Mouse (Mus musculus) G1E (cell line): ENCODE data around the gene Rps15. TPM values are rescaled to one million over a fixed set of nuclear protein-coding genes. Genes with fewer than 3 reads are reported as not detected.

Source experiments
- ATAC-seq: 2 replicates; pipeline ENCODE4 v1.8.0; 2016; ENCODE audit warnings: mild to moderate bottlenecking; ENCODE audit not compliant: insufficient number of reproducible peaks, poor library complexity, low FRiP score, severe bottlenecking; ENCODE audit errors: extremely low read depth
- DNase-seq: peaks from one replicate; pipeline ENCODE4 v3.0.0; 2012; ENCODE audit warnings: low spot score
- H3K27me3 ChIP-seq: 2 replicates; pipeline ENCODE4 v1.6.1; 2012; ENCODE audit warnings: mild to moderate bottlenecking, low read length, inconsistent platforms; ENCODE audit not compliant: insufficient read depth
- H3K36me3 ChIP-seq: replicated peaks from 2 replicates; pipeline ENCODE3; 2012; ENCODE audit warnings: mild to moderate bottlenecking, inconsistent platforms
- H3K4me1 ChIP-seq: 2 replicates; pipeline ENCODE4 v1.6.1; 2012; ENCODE audit warnings: low read depth, low read length, inconsistent platforms, mixed read lengths; ENCODE audit not compliant: insufficient read depth
- H3K4me3 ChIP-seq: 2 replicates; pipeline ENCODE4 v1.5.1; 2012; ENCODE audit warnings: low read depth, mild to moderate bottlenecking, inconsistent platforms, low read length, moderate library complexity, mixed read lengths
- H3K9me3 ChIP-seq: replicated peaks from 2 replicates; pipeline ENCODE4 v1.6.1; 2012; ENCODE audit warnings: inconsistent platforms
- CTCF ChIP-seq: IDR thresholded peaks from 2 replicates; pipeline ENCODE4 v1.5.1; 2012; ENCODE audit warnings: low read depth, low read length, inconsistent platforms, mixed read lengths
- GATA1 ChIP-seq: IDR thresholded peaks from 2 replicates; pipeline ENCODE4 v1.6.1; 2012; ENCODE audit warnings: borderline replicate concordance, low read length, inconsistent platforms, mixed read lengths
- GATA2 ChIP-seq: IDR thresholded peaks from 2 replicates; pipeline ENCODE4 v1.6.1; 2012; ENCODE audit warnings: low read depth, low read length, inconsistent platforms, borderline replicate concordance
- POLR2AphosphoS5 ChIP-seq: IDR thresholded peaks from 2 replicates; pipeline ENCODE4 v1.6.1; 2012; ENCODE audit warnings: low read depth, low read length, inconsistent platforms; ENCODE audit not compliant: insufficient replicate concordance
- TAL1 ChIP-seq: conservative IDR thresholded peaks from 2 replicates; pipeline ENCODE4 v1.6.1; 2012; ENCODE audit warnings: low read depth, low read length, inconsistent platforms, mixed read lengths
- polyA plus RNA-seq: library from polyadenylated mRNA; stranded (reverse); fragments of >175 nt; gene quantifications from 2 replicates; pipeline ENCODE4 v1.2.3, GENCODE M21; 2012
- total RNA-seq, 2 experiments: library from RNA; stranded (forward) in 1 of 2; stranded (reverse) in 1 of 2; fragments of 200-1000 nt in 1 of 2; fragments of >200 nt in 1 of 2; fragmentation: Nextera tagmentation in 1 of 2; gene quantifications; 2 replicates each; pipeline ENCODE4 v1.2.3; 2014 to 2017

Rps15 gene
- total and polyA plus RNA-seq, 3 experiments = 3,110 to 11,583 (median 3,548) TPM

DNA sequence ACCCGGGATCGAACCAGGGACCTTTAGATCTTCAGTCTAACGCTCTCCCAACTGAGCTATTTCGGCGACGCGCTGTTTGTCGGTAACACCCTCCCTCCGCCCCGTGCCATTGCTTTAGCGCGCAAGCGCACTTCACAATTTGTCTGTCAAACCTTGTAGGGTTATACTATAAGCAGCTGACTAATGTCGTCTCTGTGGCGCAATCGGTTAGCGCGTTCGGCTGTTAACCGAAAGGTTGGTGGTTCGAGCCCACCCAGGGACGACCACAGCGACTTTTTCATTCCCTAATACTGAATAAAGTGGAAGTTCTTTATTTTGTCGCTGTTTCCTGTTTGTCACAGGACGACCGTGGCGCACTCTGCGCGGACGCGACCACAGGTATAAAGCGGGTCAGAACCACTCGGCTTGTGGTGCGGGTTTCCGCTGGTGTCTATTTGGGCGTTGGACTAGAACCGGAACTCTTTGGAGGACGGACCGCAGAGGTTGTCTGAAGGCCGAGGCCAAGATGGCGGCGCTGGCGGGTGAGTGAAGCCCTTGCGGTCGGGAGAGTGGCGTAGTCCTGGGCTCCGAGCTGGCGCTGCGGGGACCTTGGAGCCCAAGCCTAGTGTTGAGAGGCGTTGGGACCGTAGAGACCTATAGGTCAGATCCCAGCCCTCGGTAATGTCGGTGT lies 43.1 kb upstream of the Rps15 start, which contains the start of gene Ndufs7:
TSS of gene Ndufs7 (plus strand) at position 151 of the 670 bp plus-strand sequence.
- ATAC-seq (peak; percentile 72), DNase-seq (peak; percentile 73)
- no peak for TF ChIP-seq GATA2
- Histone ChIP-seq H3K36me3 (peaks cover 56% of the 10 kb centered on the region), H3K27me3 (no peaks in the 10 kb centered on the region), H3K9me3 (no peaks in the 10 kb centered on the region), H3K4me1 (peaks cover 63% of the 10 kb centered on the region), H3K4me3 (peak within 1 kb of the TSS; percentile 84)

DNA sequence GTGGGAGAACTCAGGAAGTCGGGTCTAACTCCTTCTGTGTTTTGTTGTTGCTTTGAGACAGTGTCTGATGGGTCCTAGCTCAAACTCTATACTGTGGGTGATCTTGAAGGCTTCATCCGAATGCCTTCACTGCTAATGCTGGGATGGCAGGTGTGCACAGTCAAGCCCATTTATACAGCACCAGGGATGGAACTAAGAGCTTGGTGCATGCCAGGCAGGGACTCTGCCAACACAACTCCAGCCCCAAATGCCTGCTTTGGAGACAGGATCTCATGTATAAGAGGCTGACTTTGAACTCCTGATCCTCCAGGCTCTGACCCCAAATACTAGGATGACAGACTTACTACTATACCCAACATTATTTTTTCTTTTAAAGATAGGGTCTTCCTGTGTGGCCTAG lies 42.2 kb upstream of the Rps15 start:
- Histone ChIP-seq H3K4me1 (peaks cover 63% of the 10 kb centered on the region), H3K27me3 (no peaks in the 10 kb centered on the region; the same call in 1 of the 2 replicates), H3K9me3 (no peaks in the 10 kb centered on the region), H3K36me3 (peaks cover 57% of the 10 kb centered on the region), H3K4me3 (peak overlapping the region; percentile 84)
- TF ChIP-seq CTCF (no peak), TAL1 (no peak), GATA1 (no peak), GATA2 (no peak), POLR2AphosphoS5 (no peak)
- ATAC-seq = no peak
- DNase-seq = no peak

DNA sequence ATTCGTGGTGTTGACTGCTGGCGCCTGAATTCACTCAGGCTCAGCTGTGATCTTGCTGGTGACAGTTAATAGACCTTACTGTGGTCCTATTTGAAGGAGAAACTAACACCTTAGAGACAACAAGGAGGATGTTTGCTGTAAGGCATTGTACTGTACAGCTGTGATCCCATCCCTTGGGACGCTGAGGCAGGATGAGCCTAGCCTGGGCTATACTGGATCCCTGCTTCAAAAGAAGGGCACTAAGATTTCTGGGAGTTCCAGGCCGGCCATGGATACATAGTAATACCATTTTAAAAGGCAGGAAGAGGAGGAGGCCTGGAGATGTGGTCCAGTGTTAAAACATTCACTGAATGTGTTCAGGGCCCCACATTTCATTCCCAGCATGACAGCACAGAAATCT lies 41.7 kb upstream of the Rps15 start:
- no peak for TF ChIP-seq CTCF
- Histone ChIP-seq H3K36me3 (peaks cover 57% of the 10 kb centered on the region), H3K4me3 (peak overlapping the region; percentile 84; the same call in 1 of the 2 replicates), H3K27me3 (no peaks in the 10 kb centered on the region; the same call in 1 of the 2 replicates), H3K9me3 (no peaks in the 10 kb centered on the region), H3K4me1 (peaks cover 59% of the 10 kb centered on the region)
- ATAC-seq (no peak), DNase-seq (no peak)

DNA sequence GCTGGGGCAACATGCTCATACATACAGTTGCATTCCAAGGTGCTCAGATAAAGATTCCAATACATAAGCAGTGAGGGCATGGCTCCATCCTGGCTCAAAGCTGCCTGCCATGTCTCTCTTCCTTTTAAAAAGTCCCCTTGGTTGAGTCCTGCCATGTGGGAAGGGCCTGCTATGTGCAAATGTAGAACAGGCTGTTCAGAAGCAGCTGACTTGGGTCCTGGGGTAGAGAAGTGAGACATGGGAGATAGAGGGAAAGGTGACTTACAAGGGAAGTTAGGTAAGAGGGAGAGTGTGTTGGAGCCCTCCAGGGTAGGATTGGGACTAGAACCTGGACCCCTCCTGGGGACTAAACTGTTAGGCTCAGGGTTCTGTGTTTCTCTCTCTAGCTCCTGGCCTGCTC lies 40.2 kb upstream of the Rps15 start:
- no peak for TF ChIP-seq CTCF
- no peak for TF ChIP-seq GATA1
- TF ChIP-seq POLR2AphosphoS5 = no peak
- TF ChIP-seq TAL1 = no peak
- no peak for TF ChIP-seq GATA2
- H3K27me3 ChIP-seq = no peaks in the 10 kb centered on the region; the same call in 1 of the 2 replicates
- no peak for DNase-seq
- no peak for ATAC-seq
- H3K36me3 ChIP-seq = peaks cover 71% of the 10 kb centered on the region
- H3K4me1 ChIP-seq = peaks cover 66% of the 10 kb centered on the region
- no peak overlapping the region for H3K4me3 ChIP-seq
- no peaks in the 10 kb centered on the region for H3K9me3 ChIP-seq

DNA sequence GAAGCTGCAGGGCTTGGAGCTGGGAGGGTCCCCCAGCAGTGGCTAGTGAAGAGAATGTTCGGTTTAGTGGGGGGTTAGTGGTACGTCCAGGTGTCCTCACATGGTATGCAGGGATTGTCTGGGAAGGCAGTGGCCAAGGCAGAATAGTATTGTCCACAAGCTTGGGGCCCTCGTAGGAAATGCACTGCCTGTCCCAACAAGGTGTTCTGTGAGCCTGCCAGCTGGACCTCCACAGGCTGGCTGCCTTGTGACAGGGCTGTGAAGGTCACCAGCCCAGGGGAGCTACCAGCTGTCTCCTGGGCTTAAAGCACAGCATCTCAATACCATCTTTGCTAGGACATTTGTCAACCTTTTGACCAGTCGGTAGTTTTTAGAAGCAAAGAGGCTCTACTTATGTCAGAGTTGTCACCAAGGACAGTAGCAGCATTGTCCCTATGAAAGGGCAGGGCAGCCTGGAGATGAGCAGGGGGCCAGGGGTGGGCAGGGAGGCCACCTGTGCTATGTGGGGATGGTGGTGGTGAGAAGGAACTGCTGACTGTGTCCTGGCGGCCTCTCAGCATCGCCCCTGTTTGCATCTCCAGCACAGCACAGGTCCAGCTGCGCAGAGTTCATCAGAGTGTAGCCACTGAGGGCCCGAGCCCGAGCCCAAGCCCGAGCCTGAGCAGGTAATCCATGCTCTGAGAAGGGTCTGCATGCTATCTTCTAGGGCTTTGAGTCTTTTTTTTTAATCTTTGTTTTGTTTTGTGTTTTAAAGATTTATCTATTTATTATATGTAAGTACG lies 39.6 kb upstream of the Rps15 start:
- Histone ChIP-seq H3K36me3 (peaks cover 77% of the 10 kb centered on the region), H3K4me3 (peak overlapping the region; percentile 28; the same call in 1 of the 2 replicates), H3K4me1 (peaks cover 68% of the 10 kb centered on the region), H3K27me3 (no peaks in the 10 kb centered on the region; the same call in 1 of the 2 replicates), H3K9me3 (no peaks in the 10 kb centered on the region)
- no peak for DNase-seq
- TF ChIP-seq CTCF (no peak), TAL1 (no peak), GATA1 (no peak), POLR2AphosphoS5 (no peak), GATA2 (no peak)
- ATAC-seq = no peak

DNA sequence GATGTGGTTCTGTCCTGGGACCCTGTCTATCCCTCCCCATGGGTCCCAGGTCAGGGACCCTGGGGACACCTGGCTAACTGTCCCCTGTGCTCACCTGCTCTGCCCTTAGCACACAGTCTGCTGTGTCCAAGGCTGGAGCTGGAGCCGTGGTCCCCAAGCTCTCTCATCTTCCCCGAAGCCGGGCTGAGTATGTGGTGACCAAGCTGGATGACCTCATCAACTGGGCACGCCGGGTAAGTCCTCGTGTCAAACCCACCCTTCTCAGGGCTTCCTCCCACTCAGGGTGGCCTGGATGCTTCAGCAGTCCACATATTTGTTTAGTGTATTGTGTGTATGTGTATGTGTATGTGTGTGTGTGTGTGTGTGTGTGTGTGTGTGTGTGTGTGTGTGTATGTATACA lies 38.7 kb upstream of the Rps15 start:
- peaks cover 70% of the 10 kb centered on the region for H3K4me1 ChIP-seq
- H3K9me3 ChIP-seq = no peaks in the 10 kb centered on the region
- DNase-seq (no peak), ATAC-seq (no peak)
- TF ChIP-seq POLR2AphosphoS5 = no peak
- TF ChIP-seq CTCF = no peak
- no peak for TF ChIP-seq GATA2
- no peak for TF ChIP-seq TAL1
- TF ChIP-seq GATA1 = no peak
- H3K27me3 ChIP-seq = no peaks in the 10 kb centered on the region; the same call in 1 of the 2 replicates
- H3K4me3 ChIP-seq = no peak overlapping the region
- H3K36me3 ChIP-seq = peaks cover 86% of the 10 kb centered on the region
